Mouse (Mus musculus) C2C12 (cell line): ENCODE results near the gene Dock1.

Experiments
- CTCF ChIP-seq: IDR thresholded peaks from one replicate; pipeline ENCODE4 v1.5.1; 2011; ENCODE audit not compliant: control insufficient read depth, insufficient read depth, insufficient read length
- MYOG ChIP-seq: IDR thresholded peaks from one replicate; pipeline ENCODE4 v1.6.1; 2011; ENCODE audit not compliant: control insufficient read depth, insufficient read length; ENCODE audit errors: extremely low read depth
- USF1 ChIP-seq: IDR thresholded peaks from one replicate; pipeline ENCODE4 v1.6.1; 2011; ENCODE audit warnings: low read depth, mild to moderate bottlenecking, control low read depth, moderate library complexity

DNA sequence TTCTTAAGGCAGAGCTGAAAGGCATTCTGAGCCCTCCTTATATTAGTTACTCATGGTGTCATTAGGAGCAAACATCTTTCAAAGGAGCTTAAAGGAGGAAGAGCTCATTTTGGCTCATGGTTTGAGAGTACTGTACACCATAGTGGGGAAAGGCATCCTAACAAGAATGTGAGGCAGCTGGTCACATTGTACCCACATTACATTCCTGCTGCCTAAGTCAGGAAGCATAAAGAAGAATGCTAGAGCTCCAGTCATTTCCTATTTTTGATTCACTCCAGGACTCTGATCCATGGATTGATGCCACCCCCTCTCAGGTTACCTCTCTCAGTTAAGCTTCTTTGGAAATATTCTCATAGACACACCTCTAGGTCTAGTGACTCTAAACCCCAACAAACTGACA lies 539.8 kb downstream of the Dock1 start:
- TF ChIP-seq CTCF (no peak), USF1 (no peak), MYOG (no peak)
